Mouse (Mus musculus): ENCODE measurements at regions not wholly inside any gene's neighbourhood (a gene's known extent, or its start where the extent isn't known, plus 50 kb on each side); places are given as distances from the start of the nearest gene placed in this dataset.

- TF ChIP-seq EP300 (IDR thresholded peaks at IDR 0.05) (no peak), CTCF (IDR thresholded peaks at IDR 0.05) (no peak)
Measured at GRCm38 (mm10) chr8:78148006-78148405, 65.1 kb upstream of the Ttc29 start.

All from lung, postnatal 0 days (tissue).